Mouse (Mus musculus): ENCODE data around the gene Twist2.

Gene Twist2

DNA sequence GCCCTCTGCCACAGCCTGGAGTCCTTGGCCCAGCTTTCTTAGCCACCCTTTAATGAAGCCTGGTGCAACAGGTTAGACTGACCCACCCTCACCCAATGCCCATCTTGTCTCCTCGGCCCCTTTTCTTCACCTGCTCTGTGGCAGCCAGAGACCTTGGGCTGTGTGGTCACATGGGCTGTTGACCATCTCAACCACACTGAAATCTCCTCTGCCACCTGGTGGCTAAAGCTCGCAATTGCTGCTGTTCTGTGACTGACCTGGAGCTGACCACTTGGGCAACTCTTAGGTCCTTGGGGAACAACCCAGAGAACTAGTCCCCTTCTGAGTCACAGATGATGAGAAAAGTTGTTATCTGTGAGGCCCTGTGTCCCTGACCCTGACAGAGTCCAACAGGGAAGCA lies 73.4 kb downstream of the Twist2 start:
- no peak for DNase-seq (ENCODE audit: low spot score)

- no peak for DNase-seq (ENCODE audit: low spot score)
Measured at GRCm38 (mm10) chr1:91875042-91875720, 73.9 kb downstream of the Twist2 start.

DNA sequence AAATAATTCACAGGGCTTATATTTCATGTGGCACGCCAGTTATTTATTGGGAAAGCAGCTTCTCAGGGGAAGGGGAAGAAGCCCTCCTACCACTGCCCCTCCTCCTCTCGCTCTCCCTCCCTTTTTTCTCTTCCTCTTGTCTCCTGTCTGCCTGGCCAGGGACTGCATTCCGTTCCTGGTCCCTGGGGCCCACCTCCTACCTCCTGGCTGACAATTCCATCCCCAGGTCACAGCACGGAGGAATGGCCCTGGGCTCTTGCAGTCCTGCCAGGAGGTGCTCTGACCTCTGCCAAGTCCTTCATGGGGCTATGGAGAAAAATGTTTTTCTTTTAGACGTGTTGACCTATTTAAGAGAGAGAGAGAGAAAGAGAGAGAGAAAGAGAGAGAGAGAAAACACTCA lies 77.4 kb downstream of the Twist2 start:
- DNase-seq (ENCODE audit: low spot score) = no peak

- DNase-seq (ENCODE audit: low spot score) = no peak
Measured at GRCm38 (mm10) chr1:91880156-91880555, 78.9 kb downstream of the Twist2 start.

GRCm38 (mm10) chr1:91880899-91881298 lies 79.6 kb downstream of the Twist2 start:
- no peak for DNase-seq (ENCODE audit: low spot score)

- no peak for DNase-seq (ENCODE audit: low spot score)
Measured at GRCm38 (mm10) chr1:91883115-91883514, 81.9 kb downstream of the Twist2 start.

GRCm38 (mm10) chr1:91893598-91893997 lies 92.3 kb downstream of the Twist2 start:
- no peak for DNase-seq (ENCODE audit: low spot score)

GRCm38 (mm10) chr1:91894286-91894685 lies 93.0 kb downstream of the Twist2 start:
- no peak for DNase-seq (ENCODE audit: low spot score)

GRCm38 (mm10) chr1:91897078-91897477 lies 95.8 kb downstream of the Twist2 start:
- no peak for DNase-seq (ENCODE audit: low spot score)

All from spleen, adult 12 weeks (tissue).